Mouse (Mus musculus): ENCODE data around the gene Hsdl1. TPM values are rescaled to one million over a fixed set of nuclear protein-coding genes. Genes with fewer than 3 reads are reported as not detected.

Gene Hsdl1
- 14.3 TPM for polyA plus RNA-seq (2014; fragmentation: Illumina TruSeq; extraction: RNeasy Lipid Tissue Mini Kit (QIAGEN cat#74804); ENCODE audit: insufficient read depth, low read depth, low replicate concordance)

GRCm38 (mm10) chr8:119574437-119575365, at the start of gene Hsdl1, which contains the start of gene Dnaaf1:
Hsdl1 (minus strand) TSS chr8:119575183.
Dnaaf1 (plus strand) TSS chr8:119575235.

GRCm38 (mm10) chr8:119612471-119612870, 37.5 kb upstream of the Hsdl1 start, which contains the start of gene Adad2:
Adad2 (plus strand) TSS chr8:119612747.

GRCm38 (mm10) chr8:119604996-119605395, 30.0 kb upstream of the Hsdl1 start, which contains the start of gene Taf1c:
Taf1c (minus strand) TSS chr8:119605222.

GRCm38 (mm10) chr8:119558603-119559401, 16.2 kb downstream of the Hsdl1 start, which contains the start of gene Mbtps1:
Mbtps1 (minus strand) TSS chr8:119558735.

Other genes starting within 250 kb of the Hsdl1 start
- gene Hsbp1, start 230.7 kb downstream of the Hsdl1 start, polyA plus RNA-seq (2014; fragmentation: Illumina TruSeq; extraction: RNeasy Lipid Tissue Mini Kit (QIAGEN cat#74804); ENCODE audit: insufficient read depth, low read depth, low replicate concordance) = 162 TPM
- 23.2 TPM for gene Mlycd, start 180.3 kb downstream of the Hsdl1 start, polyA plus RNA-seq (2014; fragmentation: Illumina TruSeq; extraction: RNeasy Lipid Tissue Mini Kit (QIAGEN cat#74804); ENCODE audit: insufficient read depth, low read depth, low replicate concordance)
- 9.3 TPM for gene Osgin1, start 141.1 kb downstream of the Hsdl1 start, polyA plus RNA-seq (2014; fragmentation: Illumina TruSeq; extraction: RNeasy Lipid Tissue Mini Kit (QIAGEN cat#74804); ENCODE audit: insufficient read depth, low read depth, low replicate concordance)
- 0.50 TPM for gene Necab2, start 128.5 kb downstream of the Hsdl1 start, polyA plus RNA-seq (2014; fragmentation: Illumina TruSeq; extraction: RNeasy Lipid Tissue Mini Kit (QIAGEN cat#74804); ENCODE audit: insufficient read depth, low read depth, low replicate concordance)
- not detected for gene Slc38a8, start 73.5 kb downstream of the Hsdl1 start, polyA plus RNA-seq (2014; fragmentation: Illumina TruSeq; extraction: RNeasy Lipid Tissue Mini Kit (QIAGEN cat#74804); ENCODE audit: insufficient read depth, low read depth, low replicate concordance)
- 36.6 TPM for gene Mbtps1, start 16.4 kb downstream of the Hsdl1 start, polyA plus RNA-seq (2014; fragmentation: Illumina TruSeq; extraction: RNeasy Lipid Tissue Mini Kit (QIAGEN cat#74804); ENCODE audit: insufficient read depth, low read depth, low replicate concordance)
- 2.6 TPM for gene Dnaaf1, start 52 bp upstream of the Hsdl1 start, polyA plus RNA-seq (2014; fragmentation: Illumina TruSeq; extraction: RNeasy Lipid Tissue Mini Kit (QIAGEN cat#74804); ENCODE audit: insufficient read depth, low read depth, low replicate concordance)
- gene Taf1c, start 30.0 kb upstream of the Hsdl1 start, polyA plus RNA-seq (2014; fragmentation: Illumina TruSeq; extraction: RNeasy Lipid Tissue Mini Kit (QIAGEN cat#74804); ENCODE audit: insufficient read depth, low read depth, low replicate concordance) = 5.0 TPM
- not detected for gene Adad2, start 37.6 kb upstream of the Hsdl1 start, polyA plus RNA-seq (2014; fragmentation: Illumina TruSeq; extraction: RNeasy Lipid Tissue Mini Kit (QIAGEN cat#74804); ENCODE audit: insufficient read depth, low read depth, low replicate concordance)
- gene Kcng4, start 60.5 kb upstream of the Hsdl1 start, polyA plus RNA-seq (2014; fragmentation: Illumina TruSeq; extraction: RNeasy Lipid Tissue Mini Kit (QIAGEN cat#74804); ENCODE audit: insufficient read depth, low read depth, low replicate concordance) = 0.11 TPM
- 42.1 TPM for gene Wfdc1, start 91.2 kb upstream of the Hsdl1 start, polyA plus RNA-seq (2014; fragmentation: Illumina TruSeq; extraction: RNeasy Lipid Tissue Mini Kit (QIAGEN cat#74804); ENCODE audit: insufficient read depth, low read depth, low replicate concordance)
- gene Atp2c2, start 124.8 kb upstream of the Hsdl1 start, polyA plus RNA-seq (2014; fragmentation: Illumina TruSeq; extraction: RNeasy Lipid Tissue Mini Kit (QIAGEN cat#74804); ENCODE audit: insufficient read depth, low read depth, low replicate concordance) = 3.5 TPM
- 5.7 TPM for gene Tldc1, start 203.2 kb upstream of the Hsdl1 start, polyA plus RNA-seq (2014; fragmentation: Illumina TruSeq; extraction: RNeasy Lipid Tissue Mini Kit (QIAGEN cat#74804); ENCODE audit: insufficient read depth, low read depth, low replicate concordance)

All from lung, adult 10 weeks (tissue).